Mouse (Mus musculus) bone marrow macrophage, adult 2 months (primary cell): Measurements from ENCODE around the gene Fgr. TPM values are rescaled to one million over a fixed set of nuclear protein-coding genes. Genes with fewer than 3 reads are reported as not detected.

Experiments used
- H3K27ac ChIP-seq: 2 replicates; pipeline ENCODE4 v1.5.1; 2012; ENCODE audit warnings: low read depth, low read length; ENCODE audit not compliant: insufficient read depth
- H3K4me1 ChIP-seq: 2 replicates; pipeline ENCODE4 v1.6.1; 2012; ENCODE audit warnings: low read length; ENCODE audit not compliant: control insufficient read depth, insufficient read depth
- H3K4me3 ChIP-seq: 2 replicates; pipeline ENCODE4 v1.5.1; 2012; ENCODE audit warnings: mild to moderate bottlenecking, low read length, moderate library complexity; ENCODE audit not compliant: insufficient read depth
- CTCF ChIP-seq: IDR thresholded peaks from 2 replicates; pipeline ENCODE4 v1.5.1; 2012; ENCODE audit warnings: low read depth, mild to moderate bottlenecking, low read length, moderate library complexity
- POLR2A ChIP-seq: IDR thresholded peaks from 2 replicates; pipeline ENCODE4 v1.6.1; 2012; ENCODE audit warnings: mild to moderate bottlenecking, low read depth, low read length, borderline replicate concordance
- polyA plus RNA-seq: library from polyadenylated mRNA; stranded (reverse); fragments of >200 nt; gene quantifications from 2 replicates; pipeline ENCODE4 v1.2.4, GENCODE M21; 2012; ENCODE audit not compliant: missing spikeins, insufficient read depth, insufficient read length

The Fgr gene
- polyA plus RNA-seq, 1 experiment, result 24.3 TPM

DNA sequence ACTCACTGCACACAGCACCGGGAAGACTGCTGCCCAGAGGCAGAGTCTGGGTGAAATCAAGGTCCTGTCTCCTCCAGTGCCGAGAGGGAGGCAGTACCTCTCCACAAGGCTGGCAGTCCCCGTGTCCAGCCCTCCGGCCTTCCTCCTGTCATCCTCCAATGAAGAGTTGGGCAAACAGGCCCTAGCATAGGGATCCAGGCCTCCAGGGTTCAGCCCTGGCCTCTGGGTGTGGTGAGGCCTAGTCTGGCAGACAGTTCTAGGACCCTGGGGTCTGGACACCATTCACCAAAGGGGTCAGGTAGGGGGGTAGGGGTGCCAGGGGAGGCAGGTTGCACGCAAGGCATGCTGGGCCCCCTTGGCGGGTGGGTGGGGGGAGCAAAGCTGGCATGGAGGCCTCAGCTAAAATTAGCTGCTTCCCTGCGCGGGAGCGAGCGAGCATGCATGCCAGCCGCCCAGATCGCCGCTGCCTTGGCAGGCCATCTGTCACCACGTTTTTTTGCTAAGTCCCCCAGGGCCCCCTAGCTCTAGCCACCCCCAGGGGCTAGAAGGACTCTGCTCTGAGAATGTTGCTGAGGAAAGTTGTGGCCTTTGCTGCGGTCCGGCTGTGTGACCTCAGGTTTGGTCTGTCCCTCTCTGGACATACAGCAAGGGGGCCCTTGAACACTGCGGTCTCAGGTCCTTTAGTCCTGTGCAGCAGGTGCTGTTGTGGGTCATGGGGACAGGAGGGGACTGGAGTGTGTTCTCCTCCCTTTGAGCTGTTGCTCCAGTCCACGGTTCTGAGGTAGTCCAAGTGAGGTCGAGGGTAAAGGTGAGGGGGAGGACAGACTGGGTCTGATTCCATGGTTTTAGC lies 75.4 kb downstream of the Fgr start:
- H3K4me1 ChIP-seq, result peaks cover 6% of the 10 kb centered on the region
- no peak overlapping the region for H3K4me3 ChIP-seq
- no peak overlapping the region for H3K27ac ChIP-seq
- no peak for TF ChIP-seq CTCF
- TF ChIP-seq POLR2A, result no peak

DNA sequence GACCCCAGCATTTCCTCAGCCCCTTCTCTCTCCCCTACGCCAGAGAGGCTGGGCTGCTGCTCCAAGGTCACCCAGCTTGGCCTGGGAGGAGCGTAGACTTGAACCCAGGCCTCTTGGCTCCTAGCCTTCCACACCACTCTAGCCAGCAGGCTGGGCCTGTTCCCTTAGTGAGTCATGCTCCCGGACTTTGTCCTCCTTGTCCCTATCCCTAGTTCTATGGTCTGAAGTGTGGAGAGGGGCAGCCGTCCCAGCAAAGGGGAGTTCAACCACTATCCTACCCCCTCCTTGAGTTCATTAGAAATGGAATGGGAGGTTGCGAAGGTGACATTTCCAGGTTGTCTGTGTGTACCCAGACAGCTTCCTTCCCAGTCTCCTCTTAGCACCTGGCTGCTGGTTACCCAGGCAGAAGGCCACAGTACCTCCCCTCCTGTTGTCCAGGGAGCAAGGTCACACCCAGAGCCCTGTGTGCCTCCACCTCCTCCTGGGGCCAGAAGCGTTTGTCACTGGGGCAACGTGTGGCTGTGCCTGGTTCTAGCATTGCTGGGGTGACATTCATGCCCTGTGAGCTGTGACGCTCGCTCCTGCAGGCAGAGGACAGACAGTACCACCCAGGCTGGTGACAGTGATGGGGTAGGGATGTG lies 76.4 kb downstream of the Fgr start:
- Histone ChIP-seq H3K4me1 (peaks cover 6% of the 10 kb centered on the region), H3K4me3 (no peak overlapping the region), H3K27ac (no peak overlapping the region)
- TF ChIP-seq CTCF, result no peak
- no peak for TF ChIP-seq POLR2A

DNA sequence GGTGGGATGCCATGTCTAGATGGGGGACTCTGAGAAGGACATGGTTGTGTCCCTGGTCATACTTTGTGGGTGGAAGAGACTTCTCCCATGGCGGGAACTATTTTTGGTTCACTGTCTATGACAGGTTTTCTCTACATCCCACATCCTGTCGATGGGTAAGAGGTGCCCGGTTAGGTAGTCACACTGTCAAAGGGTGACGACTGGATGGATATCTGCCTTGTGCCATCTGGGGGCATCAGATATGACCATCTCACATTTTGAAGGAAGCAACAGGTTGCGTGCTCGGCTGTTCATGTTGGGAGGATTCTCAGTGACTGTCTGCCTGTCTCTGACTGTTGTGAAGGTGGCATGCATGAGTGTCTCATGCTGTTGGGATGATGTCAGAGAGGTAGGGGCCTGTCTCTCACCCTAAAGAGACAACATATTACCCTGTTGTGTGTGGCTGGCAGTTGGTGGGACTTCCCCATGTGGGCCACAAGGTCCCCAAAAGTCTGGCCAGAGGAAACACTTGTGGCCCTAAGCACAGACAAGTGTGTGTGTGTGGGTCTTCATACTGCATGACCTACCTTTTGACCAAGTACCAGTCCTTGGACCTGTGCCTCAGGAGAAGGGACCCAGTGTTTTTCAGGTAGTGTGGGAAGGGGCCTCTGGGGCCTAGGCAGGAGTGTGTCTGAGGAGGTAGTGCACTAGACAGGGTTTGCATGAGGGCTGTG lies 77.1 kb downstream of the Fgr start:
- H3K27ac ChIP-seq, result no peak overlapping the region
- H3K4me1 ChIP-seq, result peaks cover 10% of the 10 kb centered on the region
- TF ChIP-seq POLR2A (no peak), CTCF (no peak)
- H3K4me3 ChIP-seq, result no peak overlapping the region

DNA sequence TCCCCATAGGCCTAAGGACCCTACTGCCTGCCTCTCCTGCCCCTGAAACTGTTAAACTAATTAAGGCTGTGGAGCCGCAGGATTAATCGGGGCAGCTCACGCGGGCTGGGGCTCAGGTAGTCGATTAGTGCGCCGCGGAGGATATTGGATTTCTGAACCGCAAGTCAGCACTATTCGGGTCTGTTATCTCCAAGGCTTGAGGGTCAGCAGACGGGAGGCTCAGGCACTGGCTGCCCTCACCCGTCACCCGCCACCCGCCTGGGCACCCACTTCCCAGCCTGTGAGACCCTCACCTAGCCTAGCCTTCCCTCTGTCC lies 77.6 kb downstream of the Fgr start:
- peaks cover 12% of the 10 kb centered on the region for H3K4me1 ChIP-seq
- TF ChIP-seq CTCF, result no peak
- TF ChIP-seq POLR2A, result no peak
- H3K4me3 ChIP-seq, result no peak overlapping the region

More for the DNA sequence above, 77.6 kb downstream of the Fgr start:
- no peak overlapping the region for H3K27ac ChIP-seq

Other genes starting within 250 kb of the Fgr start
- 2.4 and 2.7 TPM in 2 replicates for gene Xkr8, start 241.5 kb upstream of the Fgr start, polyA plus RNA-seq
- gene Smpdl3b, start 216.8 kb upstream of the Fgr start, polyA plus RNA-seq, result 8.8 and 9.1 TPM in 2 replicates
- 18.4 and 21.8 TPM in 2 replicates for gene Rpa2, start 205.8 kb upstream of the Fgr start, polyA plus RNA-seq
- 132 and 141 TPM in 2 replicates for gene Themis2, start 177.7 kb upstream of the Fgr start, polyA plus RNA-seq
- gene Ppp1r8, start 130.9 kb upstream of the Fgr start, polyA plus RNA-seq, result 24.3 and 28.5 TPM in 2 replicates
- 78.3 and 87.6 TPM in 2 replicates for gene Stx12, start 89.6 kb upstream of the Fgr start, polyA plus RNA-seq
- 36.3 and 37.6 TPM in 2 replicates for gene Fam76a, start 51.5 kb upstream of the Fgr start, polyA plus RNA-seq
- gene Ahdc1, start 37.2 kb downstream of the Fgr start, polyA plus RNA-seq, result 5.5 and 8.7 TPM in 2 replicates
- 133 and 150 TPM in 2 replicates for gene Wasf2, start 156.4 kb downstream of the Fgr start, polyA plus RNA-seq
- not detected in 2 replicates for gene Cd164l2, start 238.0 kb downstream of the Fgr start, polyA plus RNA-seq
- gene Gpr3, start 238.4 kb downstream of the Fgr start, polyA plus RNA-seq, result not detected in 2 replicates